Mouse (Mus musculus) cerebellum, adult 2 months (tissue): ENCODE results near the gene Galk2.

Experiments used
- CTCF ChIP-seq: fragments of 200-500 bp; IDR thresholded peaks from 2 replicates; pipeline ENCODE4 v1.5.1; 2011; ENCODE audit warnings: low read depth, mild to moderate bottlenecking, control low read depth, low read length, moderate library complexity, borderline replicate concordance; ENCODE audit not compliant: insufficient read depth
- POLR2A ChIP-seq: fragments of 200-500 bp; IDR thresholded peaks from 2 replicates; pipeline ENCODE4 v1.6.1; 2011; ENCODE audit warnings: low read length, control low read depth, borderline replicate concordance; ENCODE audit not compliant: insufficient read depth

- TF ChIP-seq CTCF (no peak), POLR2A (no peak)
Observed at GRCm38 (mm10) chr2:125923346-125923745, 64.4 kb downstream of the Galk2 start.
